Mouse (Mus musculus) heart, embryonic 11.5 days (tissue): ENCODE data around the gene Krt222. TPM values are rescaled to one million over a fixed set of nuclear protein-coding genes. Genes with fewer than 3 reads are reported as not detected.

Source experiments
- ATAC-seq: fragments of 200-750 bp; cut with Nextera tagmentation; replicated peaks from 2 replicates; pipeline ENCODE4 v1.8.0; 2017; ENCODE audit warnings: moderate library complexity; ENCODE audit not compliant: insufficient number of reproducible peaks, low FRiP score, low TSS enrichment
- H3K27ac ChIP-seq: fragments of 300-500 bp; sonication (generic); 2 replicates; pipeline ENCODE4 v1.5.1; 2014; ENCODE audit warnings: mild to moderate bottlenecking, low read depth, low read length
- H3K27me3 ChIP-seq: fragments of 300-500 bp; sonication (generic); 2 replicates; pipeline ENCODE4 v1.6.1; 2014; ENCODE audit warnings: mild to moderate bottlenecking, low read length, mixed read lengths; ENCODE audit not compliant: control insufficient read depth, insufficient read depth
- H3K36me3 ChIP-seq: fragments of 300-500 bp; sonication (generic); 2 replicates; pipeline ENCODE4 v1.6.1; 2014; ENCODE audit warnings: mild to moderate bottlenecking, low read length, moderate library complexity, mixed read lengths; ENCODE audit not compliant: control insufficient read depth, insufficient read depth
- H3K4me1 ChIP-seq: fragments of 300-500 bp; sonication (generic); 2 replicates; pipeline ENCODE4 v1.6.1; 2014; ENCODE audit warnings: low read length; ENCODE audit not compliant: control insufficient read depth, insufficient read depth
- H3K4me2 ChIP-seq: fragments of 300-500 bp; sonication (generic); 2 replicates; pipeline ENCODE4 v1.6.1; 2014; ENCODE audit warnings: mild to moderate bottlenecking, moderate library complexity
- H3K4me3 ChIP-seq: fragments of 300-500 bp; sonication (generic); 2 replicates; pipeline ENCODE4 v1.5.1; 2014; ENCODE audit warnings: low read depth, low read length
- H3K9ac ChIP-seq: fragments of 300-500 bp; sonication (generic); 2 replicates; pipeline ENCODE4 v1.6.1; 2014; ENCODE audit warnings: mild to moderate bottlenecking, low read depth, low read length, moderate library complexity
- H3K9me3 ChIP-seq: fragments of 300-500 bp; sonication (generic); replicated peaks from 2 replicates; pipeline ENCODE4 v1.6.1; 2016; ENCODE audit warnings: low read length; ENCODE audit not compliant: control insufficient read depth
- WGBS: fragments of 180-500 bp; shearing (Covaris S2); extraction: QIAGEN DNeasy Blood & Tissue Kit; methylation state at CpG from one replicate; pipeline ENCODE4 v1.1.7; 2014; ENCODE audit not compliant: insufficient replicate concordance; 5-methylcytosine and 5-hydroxymethylcytosine counted together
- polyA plus RNA-seq: library from polyadenylated mRNA; unstranded; fragments of >200 nt; fragmentation: Nextera tagmentation; extraction: Ambion mirVana; gene quantifications from 2 replicates; pipeline ENCODE4 v1.2.1, GENCODE M21; 2014

Gene Krt222
- polyA plus RNA-seq, 1 experiment from 2014 or later = 1.2 TPM

DNA sequence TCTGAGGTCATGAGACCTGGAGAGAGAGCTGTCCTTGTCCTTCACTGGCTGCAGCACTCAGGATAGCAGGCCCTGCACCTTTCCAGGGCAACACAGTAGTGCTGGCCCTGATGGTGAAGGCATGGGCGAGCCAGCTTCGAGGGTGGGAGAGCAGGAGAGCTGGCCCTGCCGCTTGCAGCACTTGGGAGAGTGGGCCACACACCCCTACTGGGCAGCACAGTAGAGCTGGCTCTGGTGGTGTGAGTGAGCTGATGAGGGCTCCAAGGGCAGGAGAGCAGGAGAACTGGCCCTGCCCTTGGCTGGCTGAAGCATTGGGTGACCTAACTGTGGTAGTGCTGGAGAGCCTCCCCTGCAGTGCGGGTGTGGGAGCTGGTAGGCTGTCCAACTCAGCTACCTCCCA, 28.8 kb upstream of the Krt222 start:
- Histone ChIP-seq H3K36me3 (no peaks in the 10 kb centered on the region), H3K4me2 (no peak overlapping the region), H3K9ac (no peak overlapping the region), H3K27ac (no peak overlapping the region), H3K4me1 (no peaks in the 10 kb centered on the region), H3K27me3 (no peaks in the 10 kb centered on the region), H3K9me3 (no peaks in the 10 kb centered on the region), H3K4me3 (no peak overlapping the region)
- WGBS = 70% methylated on average over 4 of the region's 4 CpGs
- no peak for ATAC-seq

DNA sequence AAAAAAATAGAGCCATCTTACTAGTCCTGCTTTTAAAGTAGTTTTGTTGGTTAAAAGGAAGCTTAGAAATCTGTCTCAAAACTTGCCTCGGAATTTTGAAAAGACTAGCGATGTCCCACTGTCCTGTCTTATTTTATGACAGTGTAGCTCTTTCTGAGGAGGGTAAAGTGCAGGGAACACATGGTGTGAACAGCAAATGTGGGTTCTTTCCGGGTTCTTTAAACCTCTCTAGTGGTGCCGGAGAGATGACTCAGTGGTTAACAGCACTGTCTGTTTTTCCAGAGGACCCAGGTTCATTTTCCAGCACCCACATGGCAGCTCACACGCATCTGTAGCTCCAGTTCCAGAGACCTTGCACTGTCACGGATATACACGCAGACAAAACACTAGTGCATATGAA, 25.3 kb upstream of the Krt222 start:
- no peak for ATAC-seq
- Histone ChIP-seq H3K9me3 (no peaks in the 10 kb centered on the region), H3K27ac (no peak overlapping the region), H3K9ac (no peak overlapping the region), H3K4me3 (no peak overlapping the region), H3K4me2 (no peak overlapping the region), H3K4me1 (no peaks in the 10 kb centered on the region), H3K27me3 (no peaks in the 10 kb centered on the region), H3K36me3 (no peaks in the 10 kb centered on the region)
- 68% methylated on average over 7 of the region's 7 CpGs for WGBS

DNA sequence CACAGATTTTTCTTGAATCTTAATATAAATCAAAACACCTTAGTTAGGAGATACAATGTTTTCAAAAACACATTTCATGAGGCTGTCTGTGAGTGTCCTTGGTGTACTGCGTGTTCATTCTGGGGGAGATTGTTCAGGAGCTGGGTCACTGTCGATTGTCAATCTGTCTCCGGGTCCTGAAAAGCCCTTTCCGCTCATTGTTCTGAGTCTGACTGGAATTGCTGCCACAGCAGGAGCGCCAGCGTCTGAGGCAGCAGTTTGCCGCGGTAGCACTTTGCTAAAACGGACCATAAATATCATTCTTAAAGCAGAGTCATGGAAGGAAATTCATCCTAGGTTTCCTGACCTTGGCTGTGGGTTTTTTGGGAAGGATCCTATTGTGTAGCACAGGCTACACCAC, 21.9 kb upstream of the Krt222 start:
- H3K4me2 ChIP-seq = no peak overlapping the region
- H3K36me3 ChIP-seq = no peaks in the 10 kb centered on the region
- H3K4me3 ChIP-seq = no peak overlapping the region
- no peak overlapping the region for H3K27ac ChIP-seq
- no peak for ATAC-seq
- no peaks in the 10 kb centered on the region for H3K4me1 ChIP-seq
- no peaks in the 10 kb centered on the region for H3K27me3 ChIP-seq
- H3K9me3 ChIP-seq = no peaks in the 10 kb centered on the region
- WGBS = 51% methylated on average over 9 of the region's 9 CpGs
- no peak overlapping the region for H3K9ac ChIP-seq

DNA sequence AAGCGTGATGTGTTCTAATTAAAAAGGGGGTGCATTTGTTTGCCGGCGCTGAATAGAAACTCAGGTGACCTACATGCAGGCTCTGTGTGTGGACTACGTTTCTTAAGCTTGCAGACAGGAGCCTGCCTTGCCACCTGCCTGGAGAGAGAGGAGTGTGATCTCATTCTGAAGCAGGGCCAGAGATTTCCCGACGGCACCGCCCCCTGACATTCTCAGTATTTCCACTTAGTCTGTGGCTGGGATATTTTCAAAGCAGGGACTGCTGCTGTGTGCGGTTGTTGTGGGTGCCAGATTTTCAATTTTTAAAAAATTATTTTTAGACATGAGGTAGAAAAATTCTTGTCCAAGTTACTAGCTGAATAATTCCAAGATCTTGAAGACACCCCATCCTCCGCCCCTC, 21.3 kb upstream of the Krt222 start:
- H3K27ac ChIP-seq = no peak overlapping the region
- no peak overlapping the region for H3K4me3 ChIP-seq
- ATAC-seq = no peak
- WGBS = 57% methylated on average over 9 of the region's 9 CpGs
- H3K27me3 ChIP-seq = no peaks in the 10 kb centered on the region
- no peak overlapping the region for H3K9ac ChIP-seq
- H3K4me2 ChIP-seq = no peak overlapping the region
- no peaks in the 10 kb centered on the region for H3K9me3 ChIP-seq
- H3K36me3 ChIP-seq = no peaks in the 10 kb centered on the region
- no peaks in the 10 kb centered on the region for H3K4me1 ChIP-seq

DNA sequence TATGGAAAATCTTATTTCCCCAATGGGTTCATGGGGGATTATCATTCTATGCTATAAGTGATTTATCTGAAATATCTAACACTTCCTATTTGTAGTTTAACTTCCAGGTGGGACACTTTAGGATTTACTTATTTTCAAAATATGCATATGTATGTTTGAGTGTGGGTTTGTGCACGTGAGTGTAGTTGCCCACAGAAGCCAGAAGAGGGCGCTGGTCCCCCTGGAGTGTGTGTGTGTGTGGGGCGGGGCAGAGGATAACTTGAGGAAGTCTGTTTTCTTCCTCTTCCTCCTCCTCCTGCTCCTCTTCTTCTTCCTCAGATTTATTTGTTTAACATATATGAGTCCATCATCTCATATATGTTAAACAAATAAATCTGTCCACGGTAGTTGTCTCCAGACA, 12.3 kb upstream of the Krt222 start:
- Histone ChIP-seq H3K4me1 (no peaks in the 10 kb centered on the region), H3K4me2 (no peak overlapping the region), H3K27ac (no peak overlapping the region), H3K9me3 (no peaks in the 10 kb centered on the region), H3K27me3 (no peaks in the 10 kb centered on the region; the same call in 1 of the 2 replicates), H3K36me3 (no peaks in the 10 kb centered on the region), H3K9ac (no peak overlapping the region), H3K4me3 (no peak overlapping the region)
- no peak for ATAC-seq
- 65% methylated on average over 4 of the region's 4 CpGs for WGBS

DNA sequence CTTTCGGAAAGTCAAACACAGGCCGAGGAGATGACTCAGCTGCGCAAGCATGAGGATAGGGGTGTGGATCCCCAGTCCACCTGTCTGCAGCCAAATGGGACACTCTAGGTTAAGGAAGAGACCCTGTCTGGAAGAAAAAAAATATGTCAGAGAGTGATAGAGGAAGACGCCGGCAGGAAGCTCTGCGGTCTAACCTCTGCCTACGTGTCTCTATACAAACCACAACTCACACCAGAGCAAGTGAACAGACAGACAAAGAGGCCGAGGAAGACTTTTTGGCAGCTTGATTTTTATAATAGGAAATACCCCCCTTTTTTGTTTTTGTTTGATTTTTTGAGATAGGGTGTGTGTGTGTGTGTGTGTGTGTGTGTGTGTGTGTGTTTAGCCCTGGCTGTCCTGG, 11.4 kb upstream of the Krt222 start:
- H3K36me3 ChIP-seq = no peaks in the 10 kb centered on the region
- ATAC-seq = no peak

DNA sequence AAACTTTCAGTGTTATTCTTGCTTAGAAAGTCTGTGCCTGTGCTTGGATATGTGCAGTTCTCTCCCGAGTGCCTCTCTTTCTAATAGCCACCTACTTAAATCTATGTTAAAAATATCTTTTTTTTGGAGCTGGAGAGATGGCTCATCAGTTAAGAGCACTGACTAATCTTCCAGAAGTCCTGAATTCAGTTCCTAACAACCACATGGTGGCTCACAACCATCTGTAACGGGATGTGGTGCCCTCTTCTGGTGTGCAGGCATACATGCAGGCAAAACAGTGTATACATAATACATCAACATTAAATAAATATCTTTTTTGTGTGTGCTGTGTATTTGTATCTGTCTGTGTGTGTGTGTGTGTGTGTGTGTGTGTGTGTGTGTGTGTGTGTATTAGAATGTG, 10.0 kb upstream of the Krt222 start:
- Histone ChIP-seq H3K27ac (no peak overlapping the region), H3K4me3 (no peak overlapping the region), H3K4me1 (0 out of 2 replicates have a peak, but pooled peaks cover 2% of the 10 kb centered on the region), H3K9me3 (no peaks in the 10 kb centered on the region), H3K4me2 (no peak overlapping the region), H3K27me3 (no peaks in the 10 kb centered on the region; the same call in 1 of the 2 replicates), H3K36me3 (no peaks in the 10 kb centered on the region), H3K9ac (no peak overlapping the region)
- 58% methylated on average over 2 of the region's 2 CpGs for WGBS
- ATAC-seq = no peak

More for the DNA sequence above, 11.4 kb upstream of the Krt222 start:
- Histone ChIP-seq H3K27me3 (no peaks in the 10 kb centered on the region; the same call in 1 of the 2 replicates), H3K9ac (no peak overlapping the region), H3K4me1 (no peaks in the 10 kb centered on the region), H3K4me2 (no peak overlapping the region), H3K27ac (no peak overlapping the region), H3K9me3 (no peaks in the 10 kb centered on the region), H3K4me3 (no peak overlapping the region)
- 91% methylated on average over 8 of the region's 8 CpGs for WGBS

DNA sequence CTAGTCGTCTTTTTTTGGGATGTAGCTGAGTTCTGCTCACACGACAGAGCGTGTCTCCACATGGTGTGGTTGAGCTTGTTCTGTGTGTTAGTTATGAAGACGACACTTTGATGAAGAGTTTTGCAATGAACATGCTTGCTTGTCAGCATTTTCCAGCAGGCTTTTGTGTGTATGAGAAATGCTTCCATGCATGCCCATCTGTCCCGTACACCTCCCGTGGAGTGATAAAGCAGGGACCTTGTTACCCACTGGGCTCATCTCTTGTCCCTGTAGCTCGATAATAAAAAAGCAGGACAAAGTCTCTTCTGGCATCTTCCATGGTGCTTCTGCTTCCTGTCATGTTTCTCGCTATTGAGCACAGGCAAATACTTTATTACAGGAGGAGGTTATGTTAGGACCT, 8.8 kb upstream of the Krt222 start:
- no peak for ATAC-seq
- H3K4me2 ChIP-seq = no peak overlapping the region
- H3K27me3 ChIP-seq = no peaks in the 10 kb centered on the region
- H3K36me3 ChIP-seq = no peaks in the 10 kb centered on the region
- WGBS = 72% methylated on average over 8 of the region's 8 CpGs
- no peak overlapping the region for H3K27ac ChIP-seq
- 0 out of 2 replicates have a peak, but pooled peaks cover 2% of the 10 kb centered on the region for H3K4me1 ChIP-seq
- H3K4me3 ChIP-seq = no peak overlapping the region
- no peak overlapping the region for H3K9ac ChIP-seq
- no peaks in the 10 kb centered on the region for H3K9me3 ChIP-seq

DNA sequence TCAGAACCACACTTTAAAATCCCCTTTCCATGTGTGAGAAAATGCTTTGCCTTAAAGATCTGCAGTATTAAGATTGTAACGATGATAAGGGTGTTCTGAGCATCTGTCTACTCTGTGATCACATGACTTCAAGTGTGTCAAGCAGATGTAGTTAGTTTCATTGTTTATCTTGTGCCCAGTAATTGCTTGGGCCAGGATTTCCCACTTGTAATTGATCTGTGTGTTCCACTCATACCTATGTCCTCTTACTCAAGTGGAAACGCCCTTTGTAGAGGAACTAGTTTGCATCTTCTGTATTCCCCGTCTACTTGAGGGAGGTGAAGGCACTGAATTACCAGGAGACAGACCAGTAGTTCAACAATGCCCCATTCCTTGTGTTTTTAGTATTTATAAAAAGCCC, 6.8 kb upstream of the Krt222 start:
- H3K36me3 ChIP-seq = no peaks in the 10 kb centered on the region

More for the DNA sequence above, 6.8 kb upstream of the Krt222 start:
- Histone ChIP-seq H3K9ac (no peak overlapping the region), H3K4me2 (no peak overlapping the region), H3K9me3 (no peaks in the 10 kb centered on the region), H3K4me3 (no peak overlapping the region), H3K27ac (no peak overlapping the region), H3K27me3 (no peaks in the 10 kb centered on the region), H3K4me1 (0 out of 2 replicates have a peak, but pooled peaks cover 2% of the 10 kb centered on the region)
- no peak for ATAC-seq
- 60% methylated on average over 3 of the region's 3 CpGs for WGBS
